Comparison of ENCODE assay signal across 13 mouse cellular contexts in genomic region chr5:58825970-58826369, GRCm38 (mm10).
DNase-seq lines count a peak whose midpoint lies in the region; ATAC-seq and TF ChIP-seq lines count a peak whose summit lies in the region.
"Had no signal": no experiment of that assay in that cellular context is flagged by ENCODE, and none has a peak within 500 bp of the region (broad histone marks: within the 10 kb centered on the region; RNA-seq: fewer than 3 reads in every experiment).

No protein-coding gene starts in this region.

- H3K4me1 ChIP-seq in hindbrain, postnatal 0 days (ENCODE audit: insufficient read depth, low read length) = no peaks in the 10 kb centered on the region
- no peaks in the 10 kb centered on the region for H3K4me1 ChIP-seq in hindbrain, embryonic 10.5 days (replicated peaks)
- H3K4me1 ChIP-seq: hindbrain, embryonic 15.5 days had no signal

- H3K9me3 ChIP-seq in hindbrain, postnatal 0 days (ENCODE audit: low read length) = no peaks in the 10 kb centered on the region
- H3K9me3 ChIP-seq in hindbrain, embryonic 10.5 days = no peaks in the 10 kb centered on the region
- H3K9me3 ChIP-seq: G1E; hindbrain, embryonic 15.5 days had no signal

- no peak overlapping the region for H3K27ac ChIP-seq in hindbrain, postnatal 0 days
- H3K27ac ChIP-seq in hindbrain, embryonic 10.5 days = no peak overlapping the region
- H3K27ac ChIP-seq: hindbrain, embryonic 15.5 days had no signal

- peak; percentile 24 for DNase-seq in hindbrain, postnatal 0 days (ENCODE audit: low spot score)
- DNase-seq in hindbrain, embryonic 10.5 days (ENCODE audit: low spot score) = no peak
- DNase-seq in 3T3-L1 (ENCODE audit: low read depth, low spot score) (peak; percentile 66), A20 (ENCODE audit: low read depth, low spot score) (peak; percentile 27)
- DNase-seq in spleen, postnatal 14 days (ENCODE audit: low spot score in 2 of 2) = no peak
- no peak for DNase-seq in gastrocnemius, postnatal 36 days
- DNase-seq: adrenal gland, adult 8-10 months; cerebellum, adult 18-20 months had no signal

- no peak overlapping the region for H3K4me2 ChIP-seq in hindbrain, postnatal 0 days (ENCODE audit: low read depth, low read length)
- H3K4me2 ChIP-seq: hindbrain, embryonic 15.5 days; liver, embryonic 11.5 days had no signal

- H3K36me3 ChIP-seq in hindbrain, postnatal 0 days (ENCODE audit: insufficient read depth, low read length) = no peaks in the 10 kb centered on the region
- H3K36me3 ChIP-seq in hindbrain, embryonic 10.5 days = no peaks in the 10 kb centered on the region
- H3K36me3 ChIP-seq: G1E; hindbrain, embryonic 15.5 days had no signal

- intact Hi-C loops in gastrocnemius, postnatal 36 days (cut with DNase I) = no loop called here

- H3K27me3 ChIP-seq in hindbrain, postnatal 0 days (ENCODE audit: insufficient read depth, low read length) = no peaks in the 10 kb centered on the region
- H3K27me3 ChIP-seq in hindbrain, embryonic 10.5 days (ENCODE audit: insufficient read depth, poor library complexity, severe bottlenecking) = no peaks in the 10 kb centered on the region
- H3K27me3 ChIP-seq: hindbrain, embryonic 15.5 days had no signal

- ATAC-seq in hindbrain, postnatal 0 days = no peak
- peak; percentile 56; the same call in 1 of the 2 replicates for ATAC-seq in common myeloid progenitor, adult 5-6 weeks (replicated peaks; ENCODE audit: low read depth, poor library complexity, severe bottlenecking)

- 51% methylated on average over 3 of the region's 3 CpGs for WGBS in hindbrain, postnatal 0 days
- WGBS in hindbrain, embryonic 10.5 days = 52% methylated on average over 3 of the region's 3 CpGs

- H3K4me3 ChIP-seq in hindbrain, postnatal 0 days (ENCODE audit: low read length) = no peak overlapping the region
- H3K4me3 ChIP-seq in hindbrain, embryonic 10.5 days = no peak overlapping the region
- H3K4me3 ChIP-seq: hindbrain, embryonic 15.5 days; myocyte had no signal

- no peak overlapping the region for H3K9ac ChIP-seq in hindbrain, postnatal 0 days (replicated peaks; ENCODE audit: low read length)
- H3K9ac ChIP-seq: hindbrain, embryonic 15.5 days had no signal

- TF ChIP-seq CTCF in hindbrain, postnatal 0 days (IDR thresholded peaks at IDR 0.05; ENCODE audit: low read depth) = peak; percentile 35; the same call in 1 of the 2 replicates

Comparison
In these comparisons a context has a peak if more than half of its experiments do, and no peak if none do; other contexts are left out.
1. DNase-seq: peak in hindbrain, postnatal 0 days (single experiment), 3T3-L1 (single experiment) and A20 (single experiment); none in hindbrain, embryonic 10.5 days (single experiment), spleen, postnatal 14 days (0 of 2) and gastrocnemius, postnatal 36 days (0 of 2).